Mouse (Mus musculus) kidney, embryonic 15.5 days (tissue): ENCODE results near the gene Lyrm1. TPM values are rescaled to one million over a fixed set of nuclear protein-coding genes. Genes with fewer than 3 reads are reported as not detected.
A peak's percentile ranks its signal among the peaks of the same experiment; 100 is the strongest.

Source experiments
- ATAC-seq: fragments of 200-750 bp; cut with Nextera tagmentation; replicated peaks from 2 replicates; pipeline ENCODE4 v1.8.0; 2017; ENCODE audit warnings: moderate TSS enrichment; ENCODE audit not compliant: low FRiP score
- H3K27ac ChIP-seq: fragments of 300-500 bp; sonication (generic); 2 replicates; pipeline ENCODE4 v1.5.1; 2015; ENCODE audit warnings: mild to moderate bottlenecking, inconsistent platforms
- H3K27me3 ChIP-seq: fragments of 300-500 bp; sonication (generic); 2 replicates; pipeline ENCODE4 v1.6.1; 2015; ENCODE audit warnings: inconsistent platforms
- H3K36me3 ChIP-seq: fragments of 300-500 bp; sonication (generic); 2 replicates; pipeline ENCODE4 v1.6.1; 2015; ENCODE audit warnings: inconsistent platforms
- H3K4me1 ChIP-seq: fragments of 300-500 bp; sonication (generic); 2 replicates; pipeline ENCODE4 v1.6.1; 2015; ENCODE audit warnings: inconsistent platforms
- H3K4me2 ChIP-seq: fragments of 300-500 bp; sonication (generic); 2 replicates; pipeline ENCODE4 v1.6.1; 2015; ENCODE audit warnings: moderate library complexity, mild to moderate bottlenecking, inconsistent platforms
- H3K4me3 ChIP-seq: fragments of 300-500 bp; sonication (generic); replicated peaks from 2 replicates; pipeline ENCODE4 v1.5.1; 2015; ENCODE audit warnings: mild to moderate bottlenecking, inconsistent platforms
- H3K9ac ChIP-seq: fragments of 300-500 bp; sonication (generic); 2 replicates; pipeline ENCODE4 v1.6.1; 2015; ENCODE audit warnings: mild to moderate bottlenecking, inconsistent platforms
- H3K9me3 ChIP-seq: fragments of 300-500 bp; sonication (generic); replicated peaks from 2 replicates; pipeline ENCODE4 v1.6.1; 2016; ENCODE audit warnings: inconsistent platforms
- WGBS: fragments of 180-500 bp; shearing (Covaris S2); methylation state at CpG from one replicate; pipeline ENCODE4 v1.1.7; 2015; ENCODE audit warnings: mixed read lengths; 5-methylcytosine and 5-hydroxymethylcytosine counted together
- polyA plus RNA-seq: library from polyadenylated mRNA; unstranded; fragments of >200 nt; fragmentation: Nextera tagmentation; extraction: Ambion mirVana; gene quantifications from 2 replicates; pipeline ENCODE4 v1.2.1, GENCODE M21; 2015

Lyrm1 gene
- polyA plus RNA-seq, 1 experiment from 2014 or later = 8.1 TPM

DNA sequence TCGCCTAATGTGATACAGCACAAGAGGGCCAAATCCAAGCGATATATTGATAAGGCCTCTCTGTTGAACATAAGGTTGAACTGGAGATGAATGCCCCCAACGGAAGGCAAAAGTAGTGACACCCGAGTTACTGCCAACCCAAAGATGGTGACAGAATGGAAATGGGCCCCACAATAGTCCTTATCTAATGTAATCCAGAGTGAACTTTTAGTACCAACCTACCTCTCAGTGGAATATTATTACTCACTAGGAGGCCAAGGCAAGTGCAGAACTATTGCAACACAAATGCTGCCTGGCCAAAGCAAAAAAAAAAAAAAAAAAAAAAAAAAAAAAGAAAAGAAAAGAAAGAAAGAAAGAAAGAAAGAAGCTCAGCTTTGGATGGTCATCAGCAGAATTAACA is 2.9 kb upstream of the Lyrm1 start:
- H3K4me3 ChIP-seq = no peak overlapping the region
- 94% methylated on average over 4 of the region's 4 CpGs for WGBS

DNA sequence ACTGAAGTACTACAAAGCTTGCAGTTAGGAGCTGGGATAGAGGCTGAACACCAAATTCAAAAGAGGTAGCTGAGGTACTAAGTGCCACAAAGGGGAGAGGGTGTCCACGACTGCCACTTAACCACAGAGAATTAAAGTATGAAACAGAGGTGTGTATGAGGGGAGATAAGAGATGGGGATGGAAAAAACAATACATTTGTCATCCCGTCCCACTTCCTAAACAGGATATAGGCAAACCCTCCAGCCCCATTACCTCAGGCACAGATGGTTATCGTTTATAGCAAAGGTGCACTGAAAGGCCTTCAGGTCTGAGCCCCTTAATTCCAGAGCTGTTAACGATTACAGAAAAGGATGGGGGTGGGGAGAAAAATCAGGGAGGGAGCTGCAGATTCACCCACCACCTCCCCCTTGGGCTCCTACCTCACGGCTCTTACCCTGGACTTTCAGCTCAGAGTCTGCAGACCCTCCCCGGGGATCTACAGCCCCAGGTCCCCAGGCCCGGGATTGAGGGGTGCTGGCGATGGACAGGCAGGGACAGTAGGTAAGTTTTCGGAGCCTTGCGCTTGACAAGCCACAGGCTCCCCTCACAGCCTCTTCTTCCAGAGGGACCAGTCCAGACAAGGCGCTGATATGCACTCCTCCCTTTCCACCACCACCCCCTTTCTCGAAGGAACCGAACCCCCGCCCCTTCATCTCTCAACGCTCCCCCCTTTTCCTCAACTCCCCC is 680 bp upstream of the Lyrm1 start:
- peak overlapping the region; percentile 66 for H3K4me3 ChIP-seq
- H3K4me2 ChIP-seq = peak overlapping the region; percentile 73
- no peaks in the 10 kb centered on the region for H3K36me3 ChIP-seq
- H3K27me3 ChIP-seq = no peaks in the 10 kb centered on the region
- H3K9me3 ChIP-seq = no peaks in the 10 kb centered on the region
- H3K9ac ChIP-seq = peak overlapping the region; percentile 69
- peak overlapping the region; percentile 97 for H3K27ac ChIP-seq
- H3K4me1 ChIP-seq = peaks cover 26% of the 10 kb centered on the region
- ATAC-seq = peak; percentile 59
- 2% methylated on average over 15 of the region's 15 CpGs for WGBS

More for the DNA sequence above, 2.9 kb upstream of the Lyrm1 start:
- Histone ChIP-seq H3K4me1 (peaks cover 26% of the 10 kb centered on the region), H3K36me3 (no peaks in the 10 kb centered on the region), H3K4me2 (no peak overlapping the region), H3K9ac (no peak overlapping the region), H3K27ac (no peak overlapping the region), H3K27me3 (no peaks in the 10 kb centered on the region), H3K9me3 (no peaks in the 10 kb centered on the region)
- ATAC-seq = no peak

DNA sequence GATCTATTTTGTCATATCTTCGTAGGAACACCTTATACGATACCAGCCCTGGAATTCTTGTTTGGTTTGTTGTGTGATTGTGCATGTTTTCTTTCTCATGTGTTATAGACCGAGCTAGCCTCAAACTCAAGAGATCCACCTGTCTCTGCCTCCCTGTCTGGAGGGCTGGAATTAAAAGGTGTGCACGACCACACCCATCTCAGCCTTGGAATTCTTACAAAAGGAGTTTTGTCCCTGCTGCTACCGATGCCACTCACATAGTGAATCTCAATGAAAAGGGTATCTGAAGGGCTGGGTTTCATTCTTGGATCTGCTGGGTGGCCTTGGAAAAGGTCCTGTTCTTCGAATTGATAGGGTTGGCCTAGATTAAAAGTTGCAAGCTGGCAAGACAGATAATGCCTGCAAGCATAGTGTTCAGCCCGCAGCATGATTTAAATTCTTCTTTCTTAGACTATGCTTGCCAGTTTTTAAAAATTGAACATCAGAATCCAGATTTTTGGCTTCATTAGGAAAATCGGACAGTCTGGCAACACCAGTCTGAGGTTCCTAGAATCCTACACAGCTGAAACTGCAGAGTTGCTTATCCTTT is 2.0 kb downstream of the Lyrm1 start:
- H3K36me3 ChIP-seq = no peaks in the 10 kb centered on the region
- no peaks in the 10 kb centered on the region for H3K27me3 ChIP-seq
- H3K4me3 ChIP-seq = no peak overlapping the region
- H3K4me2 ChIP-seq = no peak overlapping the region
- no peak for ATAC-seq
- WGBS = 92% methylated on average over 8 of the region's 8 CpGs
- H3K9ac ChIP-seq = no peak overlapping the region
- H3K27ac ChIP-seq = no peak overlapping the region
- H3K4me1 ChIP-seq = peaks cover 26% of the 10 kb centered on the region
- H3K9me3 ChIP-seq = no peaks in the 10 kb centered on the region

DNA sequence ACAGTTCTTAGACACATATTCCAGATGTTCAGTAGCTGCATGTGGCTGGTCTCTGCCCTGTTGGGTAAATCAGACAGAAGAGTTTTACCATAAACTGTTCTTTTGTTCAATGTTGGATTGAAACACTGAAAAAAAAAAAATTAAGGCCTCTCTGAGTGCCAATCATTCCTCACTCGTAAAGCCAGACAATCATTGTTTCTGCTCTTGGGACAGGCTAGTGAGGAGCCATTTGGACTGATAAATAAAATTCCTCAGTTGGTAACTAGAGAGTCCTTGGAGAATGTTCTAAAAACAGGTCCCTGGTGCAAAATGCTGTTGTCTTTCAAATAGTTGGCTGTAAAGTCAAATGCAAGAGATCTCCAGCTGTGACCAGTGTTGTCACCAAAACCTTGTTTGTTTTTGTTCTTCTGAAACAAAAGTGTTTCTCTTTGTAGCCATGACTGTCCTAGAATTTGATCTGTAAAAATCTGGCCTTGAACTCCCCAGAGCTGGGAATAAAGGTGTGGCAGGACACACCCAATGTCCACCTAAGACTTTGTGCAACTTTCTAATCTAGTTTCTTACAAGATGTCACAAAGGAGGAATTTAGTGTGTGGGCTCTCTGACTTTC is 2.7 kb downstream of the Lyrm1 start:
- no peak for ATAC-seq
- Histone ChIP-seq H3K27ac (no peak overlapping the region), H3K4me2 (no peak overlapping the region), H3K27me3 (no peaks in the 10 kb centered on the region), H3K4me1 (peaks cover 23% of the 10 kb centered on the region), H3K4me3 (no peak overlapping the region), H3K9ac (no peak overlapping the region), H3K36me3 (no peaks in the 10 kb centered on the region), H3K9me3 (no peaks in the 10 kb centered on the region)
- WGBS = 72% methylated on average over 1 of the region's 1 CpGs

DNA sequence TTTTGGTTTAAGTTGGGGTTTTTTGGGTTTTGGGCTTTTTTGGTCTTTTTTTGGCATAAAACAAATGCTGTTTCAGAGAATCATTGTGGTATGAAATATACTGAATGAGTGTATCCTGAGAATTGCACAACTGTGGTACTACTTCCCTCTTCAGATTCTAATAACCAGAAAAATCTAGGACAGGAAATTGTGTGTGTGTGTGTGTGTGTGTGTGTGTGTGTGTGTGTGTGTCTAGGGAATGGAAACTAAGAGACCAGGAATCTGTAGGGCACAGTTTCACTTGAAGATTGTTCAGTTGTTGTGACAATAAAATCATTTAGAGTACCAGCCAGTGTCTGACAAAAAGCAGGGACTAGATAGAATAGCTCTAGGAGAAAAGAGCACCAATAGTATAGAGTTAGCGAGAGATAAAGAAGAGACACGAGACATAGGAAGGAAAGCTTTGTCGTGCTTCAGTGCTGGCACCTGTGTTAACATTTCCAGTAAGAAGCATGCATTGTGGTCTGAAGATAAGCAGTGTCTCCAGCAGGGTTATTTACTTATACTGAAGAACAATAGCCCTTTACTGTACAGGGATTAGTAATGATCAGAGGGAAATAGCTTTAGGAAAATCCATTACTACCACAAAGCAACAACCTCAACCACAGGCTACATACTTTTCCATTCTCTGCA is 3.9 kb downstream of the Lyrm1 start:
- no peak for ATAC-seq
- 81% methylated on average over 3 of the region's 3 CpGs for WGBS
- Histone ChIP-seq H3K4me2 (no peak overlapping the region), H3K27ac (no peak overlapping the region), H3K27me3 (no peaks in the 10 kb centered on the region), H3K4me1 (peaks cover 12% of the 10 kb centered on the region), H3K4me3 (no peak overlapping the region), H3K9ac (no peak overlapping the region), H3K36me3 (no peaks in the 10 kb centered on the region), H3K9me3 (no peaks in the 10 kb centered on the region)

DNA sequence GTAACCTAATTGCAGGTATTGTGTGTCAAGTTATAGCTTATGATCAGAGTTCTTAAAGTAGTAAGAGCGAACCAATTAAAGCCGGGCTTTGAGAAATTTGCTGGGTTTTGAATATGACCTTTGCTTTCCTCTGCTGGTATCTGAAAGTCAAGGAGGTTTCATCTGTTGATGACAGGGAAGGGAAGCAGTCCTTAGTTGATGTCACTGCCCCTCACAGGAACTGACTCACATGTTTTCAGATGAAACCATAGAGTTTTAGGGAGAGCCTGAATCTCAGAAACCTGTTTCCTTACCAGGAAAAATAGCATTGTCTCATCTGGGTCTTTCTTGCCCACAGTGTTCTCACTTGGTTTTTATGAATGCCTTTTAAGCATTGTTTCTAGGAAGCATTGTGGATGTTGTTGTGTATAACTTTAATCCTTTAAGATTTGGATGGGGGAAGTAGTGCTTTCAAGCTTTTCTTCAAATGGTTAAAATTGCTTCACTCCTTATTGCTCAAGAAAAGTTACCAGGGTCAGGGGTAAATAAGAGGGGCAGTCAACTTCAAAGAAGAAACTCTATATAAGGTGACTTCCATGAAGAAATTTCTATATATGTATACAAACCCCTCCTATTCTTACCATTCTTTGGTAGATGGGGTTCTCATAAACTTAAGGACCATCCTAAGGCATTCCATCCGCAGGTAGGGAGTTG is 11.0 kb downstream of the Lyrm1 start:
- H3K4me3 ChIP-seq = no peak overlapping the region
- H3K36me3 ChIP-seq = no peaks in the 10 kb centered on the region
- H3K9me3 ChIP-seq = no peaks in the 10 kb centered on the region
- 90% methylated on average over 3 of the region's 3 CpGs for WGBS
- H3K4me1 ChIP-seq = no peaks in the 10 kb centered on the region
- no peak for ATAC-seq
- H3K27ac ChIP-seq = no peak overlapping the region
- H3K27me3 ChIP-seq = no peaks in the 10 kb centered on the region
- H3K4me2 ChIP-seq = no peak overlapping the region
- H3K9ac ChIP-seq = no peak overlapping the region

DNA sequence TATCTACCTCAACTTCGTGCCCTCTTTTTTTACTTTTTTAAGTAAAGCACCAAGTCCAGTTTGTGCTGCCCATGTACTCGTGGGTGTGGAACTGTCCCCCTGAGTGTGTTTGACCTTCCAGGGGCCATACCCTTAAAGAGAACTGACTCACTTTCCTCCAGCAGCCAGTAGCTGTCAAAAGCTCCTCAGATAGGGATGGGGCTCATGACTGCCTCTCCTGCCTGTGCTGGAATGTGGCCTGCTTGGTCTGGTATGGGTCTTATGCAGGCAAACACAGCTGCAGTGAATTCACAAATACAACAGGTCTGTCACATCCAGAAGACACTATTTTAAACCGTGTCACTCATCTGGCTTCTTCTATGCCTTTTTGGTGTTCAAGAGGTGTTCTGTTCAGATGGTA is 16.1 kb downstream of the Lyrm1 start:
- H3K27ac ChIP-seq = no peak overlapping the region
- H3K27me3 ChIP-seq = no peaks in the 10 kb centered on the region
- no peak overlapping the region for H3K4me2 ChIP-seq
- H3K9me3 ChIP-seq = no peaks in the 10 kb centered on the region
- WGBS = 83% methylated on average over 3 of the region's 3 CpGs
- H3K9ac ChIP-seq = no peak overlapping the region
- H3K4me1 ChIP-seq = no peaks in the 10 kb centered on the region
- H3K36me3 ChIP-seq = no peaks in the 10 kb centered on the region
- H3K4me3 ChIP-seq = no peak overlapping the region
- ATAC-seq = no peak

DNA sequence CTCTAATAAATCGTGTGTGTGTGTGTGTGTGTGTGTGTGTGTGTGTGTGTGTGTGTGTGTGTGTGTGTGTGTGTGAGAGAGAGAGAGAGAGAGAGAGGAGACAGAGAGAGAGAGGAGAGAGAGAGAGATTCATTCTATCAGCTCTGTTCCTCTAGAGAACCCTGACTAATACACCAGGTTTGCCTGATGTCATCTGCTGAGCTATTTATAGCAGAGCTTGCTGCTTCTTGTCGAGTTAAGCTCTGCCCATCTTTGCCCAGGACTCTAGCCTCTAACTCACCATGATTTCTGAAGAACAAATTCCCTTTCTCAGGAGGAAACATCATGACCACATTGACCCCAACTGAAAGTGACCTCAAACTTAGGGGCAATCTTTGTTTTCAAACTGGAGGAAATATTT is 24.8 kb downstream of the Lyrm1 start:
- no peaks in the 10 kb centered on the region for H3K36me3 ChIP-seq
- no peaks in the 10 kb centered on the region for H3K27me3 ChIP-seq
- WGBS = 41% methylated on average over 2 of the region's 2 CpGs
- no peak for ATAC-seq
- no peaks in the 10 kb centered on the region for H3K9me3 ChIP-seq
- no peak overlapping the region for H3K27ac ChIP-seq
- H3K4me2 ChIP-seq = no peak overlapping the region
- H3K9ac ChIP-seq = no peak overlapping the region
- H3K4me1 ChIP-seq = no peaks in the 10 kb centered on the region
- H3K4me3 ChIP-seq = no peak overlapping the region

DNA sequence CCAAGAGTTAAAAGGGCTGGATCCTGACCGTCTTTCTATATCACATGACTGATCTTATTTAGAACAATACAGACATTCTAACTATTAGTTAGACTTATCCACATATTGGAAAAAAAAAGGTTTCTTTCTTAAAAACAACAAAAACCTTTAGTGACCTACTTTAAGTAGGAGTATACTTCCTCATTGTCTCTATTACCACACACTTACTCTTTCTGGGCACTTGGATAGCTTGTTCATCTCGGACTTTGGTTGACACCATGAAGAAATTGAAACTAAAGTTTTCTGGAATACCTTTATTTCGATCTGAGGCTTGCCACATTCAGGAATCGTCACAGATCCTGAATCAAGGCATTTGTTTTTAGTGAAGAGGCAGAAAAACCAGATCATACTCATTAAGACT is 25.4 kb downstream of the Lyrm1 start:
- 77% methylated on average over 4 of the region's 4 CpGs for WGBS
- H3K27ac ChIP-seq = no peak overlapping the region
- H3K27me3 ChIP-seq = no peaks in the 10 kb centered on the region
- H3K9ac ChIP-seq = no peak overlapping the region
- no peak for ATAC-seq
- H3K4me2 ChIP-seq = no peak overlapping the region
- no peaks in the 10 kb centered on the region for H3K36me3 ChIP-seq
- H3K4me1 ChIP-seq = no peaks in the 10 kb centered on the region
- no peaks in the 10 kb centered on the region for H3K9me3 ChIP-seq
- no peak overlapping the region for H3K4me3 ChIP-seq

DNA sequence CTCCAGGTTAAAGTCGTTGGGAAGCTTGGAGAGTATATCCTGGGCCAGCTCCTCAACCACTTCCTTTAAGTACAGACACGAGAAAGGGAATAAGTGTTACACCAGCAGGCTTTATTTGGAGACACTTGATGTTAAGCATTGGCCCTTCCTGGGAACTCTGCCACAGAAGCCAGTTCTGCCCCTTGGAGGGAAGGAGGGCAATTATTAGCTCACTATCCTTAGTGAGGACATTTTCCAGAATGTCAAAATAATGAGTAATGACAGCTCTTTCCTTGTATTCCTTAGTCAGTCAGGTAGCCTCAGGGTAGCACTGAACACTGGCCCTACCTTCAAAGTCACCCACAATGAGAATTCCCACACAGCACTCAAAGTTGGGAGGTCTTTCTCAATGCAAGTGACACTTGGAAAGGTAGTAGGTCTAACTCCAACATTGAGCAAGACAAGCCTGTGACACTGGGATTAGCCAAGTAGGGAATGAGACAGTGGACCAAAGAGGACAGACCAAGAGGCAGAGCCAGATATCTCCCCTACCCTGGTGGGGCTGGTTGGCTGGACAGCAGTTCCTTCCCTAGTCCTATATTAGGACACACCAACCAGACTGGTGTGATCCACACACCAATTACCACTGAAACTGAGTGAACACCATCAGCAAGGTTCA is 33.3 kb downstream of the Lyrm1 start:
- no peaks in the 10 kb centered on the region for H3K27me3 ChIP-seq
- no peak overlapping the region for H3K27ac ChIP-seq
- no peak overlapping the region for H3K4me2 ChIP-seq
- no peak overlapping the region for H3K4me3 ChIP-seq
- H3K4me1 ChIP-seq = no peaks in the 10 kb centered on the region
- no peaks in the 10 kb centered on the region for H3K36me3 ChIP-seq
- no peaks in the 10 kb centered on the region for H3K9me3 ChIP-seq
- no peak for ATAC-seq
- WGBS = 78% methylated on average over 2 of the region's 2 CpGs
- H3K9ac ChIP-seq = no peak overlapping the region

DNA sequence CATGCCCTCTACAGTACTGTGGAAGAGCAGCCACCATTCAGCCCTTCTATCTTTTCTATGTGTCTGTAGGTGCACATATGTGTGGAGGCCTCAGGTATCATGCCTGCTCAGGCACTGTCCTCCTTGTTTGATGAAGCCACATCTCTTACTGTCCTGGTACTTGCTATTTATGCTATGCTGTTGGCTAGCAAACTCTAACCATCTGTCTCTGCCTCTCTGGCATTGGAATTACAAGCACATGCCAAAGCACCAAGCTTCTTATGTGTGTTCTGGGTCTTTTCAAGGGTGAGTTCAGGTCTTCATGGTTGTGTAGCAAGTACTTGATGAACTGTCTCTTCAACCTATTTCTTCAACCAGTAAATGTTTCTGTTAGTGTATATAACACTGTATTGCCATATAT is 40.7 kb downstream of the Lyrm1 start:
- H3K9ac ChIP-seq = no peak overlapping the region
- H3K27ac ChIP-seq = no peak overlapping the region
- H3K4me3 ChIP-seq = no peak overlapping the region
- no peaks in the 10 kb centered on the region for H3K9me3 ChIP-seq
- no peaks in the 10 kb centered on the region for H3K27me3 ChIP-seq
- no peak for ATAC-seq
- no peak overlapping the region for H3K4me2 ChIP-seq
- H3K4me1 ChIP-seq = no peaks in the 10 kb centered on the region
- no peaks in the 10 kb centered on the region for H3K36me3 ChIP-seq
